ENCODE assay signal across 9 mouse cellular contexts in the genomic region with DNA sequence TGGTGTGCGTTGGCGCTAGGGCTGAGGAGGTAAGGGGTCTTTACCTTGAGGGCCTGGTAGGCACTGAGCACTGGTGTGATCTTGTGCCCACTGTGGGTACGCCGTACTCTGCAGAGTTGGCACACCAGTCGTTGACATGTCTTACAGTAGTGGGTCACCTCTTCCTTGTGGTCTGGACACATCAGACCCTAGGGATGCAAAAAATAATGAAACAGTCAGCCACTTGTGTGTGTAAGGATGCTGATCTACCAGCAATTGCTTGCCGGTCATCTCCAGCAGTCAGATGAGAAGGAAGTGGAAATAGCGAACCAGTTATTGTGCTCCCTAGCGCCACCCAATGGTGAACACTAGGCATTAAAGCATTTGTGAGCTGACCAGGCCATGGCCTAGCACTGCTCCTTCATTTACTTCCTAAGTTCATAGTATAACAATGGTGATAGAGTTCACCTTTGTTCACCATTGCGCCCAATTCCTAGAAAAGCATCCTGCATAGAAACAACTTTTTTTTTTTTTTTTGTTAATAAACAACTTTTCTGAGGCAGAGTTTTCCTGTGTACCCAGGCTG. TPM values are rescaled to one million over a fixed set of nuclear protein-coding genes. Genes with fewer than 3 reads are reported as not detected.
DNase-seq lines count a peak whose midpoint lies in the region; ATAC-seq and TF ChIP-seq lines count a peak whose summit lies in the region.
"Had no signal": no experiment of that assay in that cellular context is flagged by ENCODE, and none has a peak within 500 bp of the region (broad histone marks: within the 10 kb centered on the region; RNA-seq: fewer than 3 reads in every experiment).

No protein-coding gene starts in this region.

- no peaks in the 10 kb centered on the region for H3K27me3 ChIP-seq in hindbrain, embryonic 11.5 days (ENCODE audit: control insufficient read depth, insufficient read depth, low read length)
- H3K27me3 ChIP-seq in hindbrain, embryonic 12.5 days: 0 out of 2 replicates have a peak, but pooled peaks cover 4% of the 10 kb centered on the region
- H3K27me3 ChIP-seq in embryonic facial prominence, embryonic 11.5 days (ENCODE audit: control insufficient read depth, insufficient read depth, low read length): no peaks in the 10 kb centered on the region
- no peaks in the 10 kb centered on the region for H3K27me3 ChIP-seq in spleen, adult 2 months (ENCODE audit: control insufficient read depth, insufficient read depth, low read length)
- H3K27me3 ChIP-seq in forebrain, embryonic 11.5 days (ENCODE audit: control insufficient read depth, insufficient read depth, low read length): no peaks in the 10 kb centered on the region
- H3K27me3 ChIP-seq: stomach, embryonic 15.5 days had no signal

- WGBS in hindbrain, embryonic 11.5 days: 72% methylated on average over 9 of the region's 9 CpGs
- 72% methylated on average over 9 of the region's 9 CpGs for WGBS in hindbrain, embryonic 12.5 days
- 75% methylated on average over 9 of the region's 9 CpGs for WGBS in embryonic facial prominence, embryonic 11.5 days
- WGBS in lung, adult 2 months: 65% methylated on average over 9 of the region's 9 CpGs
- 67% methylated on average over 9 of the region's 9 CpGs for WGBS in spleen, adult 2 months
- WGBS in forebrain, embryonic 11.5 days: 73% methylated on average over 9 of the region's 9 CpGs

- no peak overlapping the region for H3K9ac ChIP-seq in hindbrain, embryonic 11.5 days (ENCODE audit: low read depth, low read length)
- no peak overlapping the region for H3K9ac ChIP-seq in hindbrain, embryonic 12.5 days
- H3K9ac ChIP-seq in embryonic facial prominence, embryonic 11.5 days (replicated peaks; ENCODE audit: low read length): no peak overlapping the region
- no peak overlapping the region for H3K9ac ChIP-seq in forebrain, embryonic 11.5 days (ENCODE audit: low read length)
- H3K9ac ChIP-seq: stomach, embryonic 15.5 days had no signal

- H3K4me1 ChIP-seq in hindbrain, embryonic 11.5 days (replicated peaks; ENCODE audit: control insufficient read depth, insufficient read depth, low read length): peaks cover 8% of the 10 kb centered on the region
- peaks cover 39% of the 10 kb centered on the region for H3K4me1 ChIP-seq in hindbrain, embryonic 12.5 days
- H3K4me1 ChIP-seq in embryonic facial prominence, embryonic 11.5 days (ENCODE audit: control insufficient read depth, insufficient read depth, low read length): peaks cover 6% of the 10 kb centered on the region
- peaks cover 8% of the 10 kb centered on the region; the same call in 1 of the 2 replicates for H3K4me1 ChIP-seq in lung, adult 2 months (ENCODE audit: control insufficient read depth, insufficient read depth, low read length)
- H3K4me1 ChIP-seq in spleen, adult 2 months (ENCODE audit: control insufficient read depth, insufficient read depth, insufficient read length): peaks cover 21% of the 10 kb centered on the region; the same call in 1 of the 2 replicates
- peaks cover 24% of the 10 kb centered on the region for H3K4me1 ChIP-seq in forebrain, embryonic 11.5 days (replicated peaks; ENCODE audit: control insufficient read depth, insufficient read depth, low read length)

- no peak overlapping the region for H3K27ac ChIP-seq in hindbrain, embryonic 11.5 days (ENCODE audit: low read depth, low read length)
- H3K27ac ChIP-seq in hindbrain, embryonic 12.5 days: no peak overlapping the region
- no peak overlapping the region for H3K27ac ChIP-seq in embryonic facial prominence, embryonic 11.5 days (replicated peaks; ENCODE audit: low read depth, low read length)
- H3K27ac ChIP-seq in spleen, adult 2 months (ENCODE audit: insufficient read depth, low read length): no peak overlapping the region
- no peak overlapping the region for H3K27ac ChIP-seq in forebrain, embryonic 11.5 days (ENCODE audit: low read depth, low read length)
- H3K27ac ChIP-seq: stomach, embryonic 15.5 days had no signal

- no peak overlapping the region for H3K4me2 ChIP-seq in hindbrain, embryonic 11.5 days (replicated peaks; ENCODE audit: low read depth, low read length)
- H3K4me2 ChIP-seq in hindbrain, embryonic 12.5 days (replicated peaks): no peak overlapping the region
- H3K4me2 ChIP-seq in embryonic facial prominence, embryonic 11.5 days (ENCODE audit: low read depth, low read length): no peak overlapping the region
- H3K4me2 ChIP-seq in forebrain, embryonic 11.5 days (ENCODE audit: low read depth, low read length, severe bottlenecking): no peak overlapping the region
- H3K4me2 ChIP-seq: stomach, embryonic 15.5 days had no signal

- H3K4me3 ChIP-seq in hindbrain, embryonic 11.5 days (ENCODE audit: low read depth, low read length): no peak overlapping the region
- no peak overlapping the region for H3K4me3 ChIP-seq in hindbrain, embryonic 12.5 days
- H3K4me3 ChIP-seq in embryonic facial prominence, embryonic 11.5 days (ENCODE audit: low read depth, low read length): no peak overlapping the region
- no peak overlapping the region for H3K4me3 ChIP-seq in lung, adult 2 months (replicated peaks; ENCODE audit: extremely low read depth, low read depth, low read length)
- H3K4me3 ChIP-seq in spleen, adult 2 months (ENCODE audit: extremely low read depth, insufficient read depth, insufficient read length): no peak overlapping the region
- no peak overlapping the region for H3K4me3 ChIP-seq in forebrain, embryonic 11.5 days (ENCODE audit: low read depth, low read length)
- H3K4me3 ChIP-seq: stomach, embryonic 15.5 days had no signal

- no peak for ATAC-seq in hindbrain, embryonic 11.5 days (ENCODE audit: low FRiP score)
- no peak for ATAC-seq in hindbrain, embryonic 12.5 days (ENCODE audit: low FRiP score)
- no peak for ATAC-seq in embryonic facial prominence, embryonic 11.5 days (replicated peaks; ENCODE audit: insufficient number of reproducible peaks, low FRiP score, low TSS enrichment, low read depth)
- ATAC-seq in forebrain, embryonic 11.5 days (replicated peaks; ENCODE audit: low FRiP score): no peak

- no peak for TF ChIP-seq POLR2A in lung, adult 2 months (IDR thresholded peaks at IDR 0.05; ENCODE audit: borderline replicate concordance, extremely low read depth, low read depth, low read length)
- no peak for TF ChIP-seq POLR2A in spleen, adult 2 months (IDR thresholded peaks at IDR 0.05; ENCODE audit: low read depth, low read length)

- 0 out of 2 replicates have a peak, but pooled peaks cover 3% of the 10 kb centered on the region for H3K36me3 ChIP-seq in hindbrain, embryonic 11.5 days (ENCODE audit: control insufficient read depth, insufficient read depth, low read length)
- H3K36me3 ChIP-seq in hindbrain, embryonic 12.5 days: peaks cover 47% of the 10 kb centered on the region
- H3K36me3 ChIP-seq in embryonic facial prominence, embryonic 11.5 days (replicated peaks; ENCODE audit: control insufficient read depth, insufficient read depth, low read depth, low read length): no peaks in the 10 kb centered on the region; the same call in 1 of the 2 replicates
- no peaks in the 10 kb centered on the region for H3K36me3 ChIP-seq in spleen, adult 2 months (ENCODE audit: control insufficient read depth, insufficient read depth, low read length)
- no peaks in the 10 kb centered on the region; the same call in 1 of the 2 replicates for H3K36me3 ChIP-seq in forebrain, embryonic 11.5 days (ENCODE audit: control insufficient read depth, insufficient read depth, low read length)

- H3K9me3 ChIP-seq in hindbrain, embryonic 11.5 days (ENCODE audit: control insufficient read depth, low read length): no peaks in the 10 kb centered on the region
- H3K9me3 ChIP-seq in hindbrain, embryonic 12.5 days (replicated peaks): no peaks in the 10 kb centered on the region
- no peaks in the 10 kb centered on the region for H3K9me3 ChIP-seq in embryonic facial prominence, embryonic 11.5 days (replicated peaks; ENCODE audit: control insufficient read depth, low read length)
- no peaks in the 10 kb centered on the region for H3K9me3 ChIP-seq in forebrain, embryonic 11.5 days (ENCODE audit: control insufficient read depth, low read length)
- H3K9me3 ChIP-seq: stomach, embryonic 15.5 days had no signal

- peak; percentile 78 for TF ChIP-seq CTCF in lung, adult 2 months (IDR thresholded peaks at IDR 0.05; ENCODE audit: insufficient read depth, low read length)
- peak; percentile 46; the same call in 1 of the 2 replicates for TF ChIP-seq CTCF in spleen, adult 2 months (IDR thresholded peaks at IDR 0.05; ENCODE audit: extremely low read depth, insufficient read depth, insufficient read length, insufficient replicate concordance)

- DNase-seq in hindbrain, embryonic 11.5 days (ENCODE audit: low spot score): peak; percentile 78
- peak; percentile 81 for DNase-seq in A20 (ENCODE audit: low read depth, low spot score)
- DNase-seq in R1 (ENCODE audit: low read depth, low spot score): peak; percentile 81
- DNase-seq in embryonic facial prominence, embryonic 11.5 days (ENCODE audit: low spot score): peak; percentile 53
- DNase-seq in lung, adult 2 months: peak; percentile 66
- peak in 1 of 2 experiments; percentile 69 for DNase-seq in spleen, adult 2 months (ENCODE audit: low read depth in 1 of 2, low spot score in 2 of 2)
- DNase-seq in forebrain, embryonic 11.5 days (ENCODE audit: low spot score): no peak

RNA-seq across cellular contexts. Expression of gene Krtcap2, which starts 3.4 kb away (rescaled TPM):
- 276 and 289 TPM in 2 replicates for polyA plus RNA-seq in hindbrain, embryonic 11.5 days (2014; fragmentation: Nextera tagmentation; extraction: Ambion mirVana)
- 247 and 271 TPM in 2 replicates for polyA plus RNA-seq in hindbrain, embryonic 12.5 days (2016; fragmentation: Nextera tagmentation; extraction: Ambion mirVana)
- 287 and 288 TPM in 2 replicates for polyA plus RNA-seq in embryonic facial prominence, embryonic 11.5 days (2014; fragmentation: Nextera tagmentation; extraction: Ambion mirVana)
- 189 and 252 TPM in 2 replicates for polyA plus RNA-seq in lung, adult 2 months (2012; rRNA removed)
- 93.5 and 129 TPM in 2 replicates for polyA plus RNA-seq in spleen, adult 2 months (2012; rRNA removed)
- polyA plus RNA-seq in forebrain, embryonic 11.5 days (2014; fragmentation: Nextera tagmentation; extraction: Ambion mirVana): 237 and 252 TPM in 2 replicates

RNA-seq across cellular contexts. Expression of gene Trim46, which starts 3.7 kb away (rescaled TPM):
- 9.5 and 9.7 TPM in 2 replicates for polyA plus RNA-seq in hindbrain, embryonic 11.5 days (2014; fragmentation: Nextera tagmentation; extraction: Ambion mirVana)
- polyA plus RNA-seq in hindbrain, embryonic 12.5 days (2016; fragmentation: Nextera tagmentation; extraction: Ambion mirVana): 27.2 and 29.6 TPM in 2 replicates
- 3.0 and 4.5 TPM in 2 replicates for polyA plus RNA-seq in embryonic facial prominence, embryonic 11.5 days (2014; fragmentation: Nextera tagmentation; extraction: Ambion mirVana)
- 11.0 and 11.8 TPM in 2 replicates for polyA plus RNA-seq in lung, adult 2 months (2012; rRNA removed)
- polyA plus RNA-seq in spleen, adult 2 months (2012; rRNA removed): 3.6 and 5.4 TPM in 2 replicates
- polyA plus RNA-seq in forebrain, embryonic 11.5 days (2014; fragmentation: Nextera tagmentation; extraction: Ambion mirVana): 11.9 and 13.5 TPM in 2 replicates

RNA-seq across cellular contexts. Expression of gene Muc1, which starts 13.6 kb away (rescaled TPM):
- 1.4 and 2.1 TPM in 2 replicates for polyA plus RNA-seq in hindbrain, embryonic 11.5 days (2014; fragmentation: Nextera tagmentation; extraction: Ambion mirVana)
- polyA plus RNA-seq in hindbrain, embryonic 12.5 days (2016; fragmentation: Nextera tagmentation; extraction: Ambion mirVana): 1.5 and 1.6 TPM in 2 replicates
- polyA plus RNA-seq in embryonic facial prominence, embryonic 11.5 days (2014; fragmentation: Nextera tagmentation; extraction: Ambion mirVana): 0.90 and 1.3 TPM in 2 replicates
- polyA plus RNA-seq in lung, adult 2 months (2012; rRNA removed): 294 and 354 TPM in 2 replicates
- 17.4 and 26.1 TPM in 2 replicates for polyA plus RNA-seq in spleen, adult 2 months (2012; rRNA removed)
- 2.0 and 3.4 TPM in 2 replicates for polyA plus RNA-seq in forebrain, embryonic 11.5 days (2014; fragmentation: Nextera tagmentation; extraction: Ambion mirVana)

RNA-seq across cellular contexts. Expression of gene Mtx1, which starts 15.5 kb away (rescaled TPM):
- polyA plus RNA-seq in hindbrain, embryonic 11.5 days (2014; fragmentation: Nextera tagmentation; extraction: Ambion mirVana): 180 and 181 TPM in 2 replicates
- polyA plus RNA-seq in hindbrain, embryonic 12.5 days (2016; fragmentation: Nextera tagmentation; extraction: Ambion mirVana): 174 and 175 TPM in 2 replicates
- polyA plus RNA-seq in embryonic facial prominence, embryonic 11.5 days (2014; fragmentation: Nextera tagmentation; extraction: Ambion mirVana): 208 and 225 TPM in 2 replicates
- 107 and 110 TPM in 2 replicates for polyA plus RNA-seq in lung, adult 2 months (2012; rRNA removed)
- polyA plus RNA-seq in spleen, adult 2 months (2012; rRNA removed): 99.4 and 124 TPM in 2 replicates
- polyA plus RNA-seq in forebrain, embryonic 11.5 days (2014; fragmentation: Nextera tagmentation; extraction: Ambion mirVana): 194 and 213 TPM in 2 replicates

RNA-seq across cellular contexts. Expression of gene Dpm3, which starts 16.7 kb away (rescaled TPM):
- 75.7 and 82.9 TPM in 2 replicates for polyA plus RNA-seq in hindbrain, embryonic 11.5 days (2014; fragmentation: Nextera tagmentation; extraction: Ambion mirVana)
- 63.9 and 86.7 TPM in 2 replicates for polyA plus RNA-seq in hindbrain, embryonic 12.5 days (2016; fragmentation: Nextera tagmentation; extraction: Ambion mirVana)
- polyA plus RNA-seq in embryonic facial prominence, embryonic 11.5 days (2014; fragmentation: Nextera tagmentation; extraction: Ambion mirVana): 82.4 and 87.9 TPM in 2 replicates
- polyA plus RNA-seq in lung, adult 2 months (2012; rRNA removed): 411 and 476 TPM in 2 replicates
- 231 and 419 TPM in 2 replicates for polyA plus RNA-seq in spleen, adult 2 months (2012; rRNA removed)
- polyA plus RNA-seq in forebrain, embryonic 11.5 days (2014; fragmentation: Nextera tagmentation; extraction: Ambion mirVana): 79.0 and 83.9 TPM in 2 replicates

Comparison
In these comparisons a context has a peak if more than half of its experiments do, and no peak if none do; other contexts are left out.
1. RNA of gene Muc1, which starts 13.6 kb away (polyA plus RNA-seq): 294 to 354 TPM in lung, adult 2 months; 17.4 to 26.1 TPM in spleen, adult 2 months, 2.0 to 3.4 TPM in forebrain, embryonic 11.5 days, 1.5 to 1.6 TPM in hindbrain, embryonic 12.5 days, 1.4 to 2.1 TPM in hindbrain, embryonic 11.5 days and 0.90 to 1.3 TPM in embryonic facial prominence, embryonic 11.5 days; every median in the first group is over 10 times any median in the second.